Mouse (Mus musculus) heart, adult 2 months (tissue): ENCODE measurements at regions not wholly inside any gene's neighbourhood (a gene's known extent, or its start where the extent isn't known, plus 50 kb on each side); places are given as distances from the start of the nearest gene placed in this dataset.

Experiments used
- DNase-seq, 2 experiments: peaks; one replicate each; pipeline ENCODE4 v3.0.0; 2021
- H3K27ac ChIP-seq: fragments of 200-600 bp; 2 replicates; pipeline ENCODE4 v1.8.1; 2022
- H3K27me3 ChIP-seq: fragments of 200-500 bp; 2 replicates; pipeline ENCODE4 v1.6.1; 2012; ENCODE audit warnings: mild to moderate bottlenecking, low read length, inconsistent platforms, mixed read lengths; ENCODE audit not compliant: control insufficient read depth, insufficient read depth
- H3K36me3 ChIP-seq: fragments of 200-500 bp; 2 replicates; pipeline ENCODE4 v1.6.1; 2012; ENCODE audit warnings: low read length, inconsistent platforms; ENCODE audit not compliant: control insufficient read depth, insufficient read depth
- H3K4me1 ChIP-seq: fragments of 200-500 bp; 2 replicates; pipeline ENCODE4 v1.6.1; 2011; ENCODE audit warnings: low read length; ENCODE audit not compliant: control insufficient read depth, insufficient read depth
- H3K4me3 ChIP-seq: fragments of 200-600 bp; 2 replicates; pipeline ENCODE4 v1.8.1; 2022
- H3K79me2 ChIP-seq: fragments of 200-500 bp; replicated peaks from 2 replicates; pipeline ENCODE4 v1.6.1; 2012; ENCODE audit warnings: mild to moderate bottlenecking, inconsistent platforms, low read length, moderate library complexity, mixed read lengths; ENCODE audit not compliant: control insufficient read depth, insufficient read depth
- H3K9ac ChIP-seq: fragments of 200-500 bp; 2 replicates; pipeline ENCODE4 v1.6.1; 2012; ENCODE audit warnings: low read depth, mild to moderate bottlenecking, control low read depth, inconsistent platforms, low read length, mixed read lengths
- CTCF ChIP-seq: fragments of 200-600 bp; IDR thresholded peaks from 2 replicates; pipeline ENCODE4 v1.8.1; 2022; ENCODE audit warnings: antibody characterized with exemption, mild to moderate bottlenecking, moderate library complexity
- EP300 ChIP-seq: fragments of 200-500 bp; IDR thresholded peaks from 2 replicates; pipeline ENCODE4 v1.6.1; 2011; ENCODE audit warnings: low read depth, low read length, control low read depth; ENCODE audit not compliant: insufficient read depth
- POLR2A ChIP-seq: fragments of 200-500 bp; IDR thresholded peaks from 2 replicates; pipeline ENCODE4 v1.6.1; 2011; ENCODE audit warnings: mild to moderate bottlenecking, low read depth, low read length, control low read depth; ENCODE audit not compliant: insufficient read depth
- WGBS: fragments of 180-500 bp; shearing (Covaris S2); methylation state at CpG from one replicate; pipeline ENCODE4 v1.1.7; 2018; 5-methylcytosine and 5-hydroxymethylcytosine counted together
- intact Hi-C: fragments of 180-260 bp; cut with DNase I; formaldehyde crosslinking; loops from one replicate; pipeline ENCODE4 v1.15.1; 2025

DNA sequence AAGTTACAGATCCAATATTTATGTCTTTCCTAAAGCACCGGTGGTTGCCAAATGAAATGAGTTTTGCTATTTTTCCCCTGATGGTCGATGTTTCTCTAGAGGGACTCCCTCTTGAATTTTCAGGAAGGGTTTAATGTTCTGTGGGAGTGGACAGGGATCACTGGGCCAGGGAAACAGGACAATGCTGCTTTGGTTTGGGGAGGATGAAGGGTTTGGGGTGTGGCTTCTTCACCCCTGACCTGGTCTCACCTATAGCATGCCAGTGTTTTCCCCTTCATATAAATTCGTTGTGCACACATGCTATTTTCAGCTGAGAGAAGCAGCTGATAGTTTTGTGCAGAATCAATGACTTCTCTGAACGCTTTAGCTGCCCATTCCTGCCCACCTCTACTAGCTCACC, 257.2 kb upstream of the Rbfox1 start:
- Histone ChIP-seq H3K4me1 (no peaks in the 10 kb centered on the region), H3K27ac (no peak overlapping the region), H3K79me2 (no peaks in the 10 kb centered on the region), H3K4me3 (no peak overlapping the region), H3K27me3 (no peaks in the 10 kb centered on the region), H3K9ac (no peak overlapping the region), H3K36me3 (no peaks in the 10 kb centered on the region)
- TF ChIP-seq EP300 (no peak), CTCF (no peak), POLR2A (no peak)
- intact Hi-C loops: no loop called here
- WGBS: 67% methylated on average over 4 of the region's 4 CpGs
- no peak for DNase-seq

DNA sequence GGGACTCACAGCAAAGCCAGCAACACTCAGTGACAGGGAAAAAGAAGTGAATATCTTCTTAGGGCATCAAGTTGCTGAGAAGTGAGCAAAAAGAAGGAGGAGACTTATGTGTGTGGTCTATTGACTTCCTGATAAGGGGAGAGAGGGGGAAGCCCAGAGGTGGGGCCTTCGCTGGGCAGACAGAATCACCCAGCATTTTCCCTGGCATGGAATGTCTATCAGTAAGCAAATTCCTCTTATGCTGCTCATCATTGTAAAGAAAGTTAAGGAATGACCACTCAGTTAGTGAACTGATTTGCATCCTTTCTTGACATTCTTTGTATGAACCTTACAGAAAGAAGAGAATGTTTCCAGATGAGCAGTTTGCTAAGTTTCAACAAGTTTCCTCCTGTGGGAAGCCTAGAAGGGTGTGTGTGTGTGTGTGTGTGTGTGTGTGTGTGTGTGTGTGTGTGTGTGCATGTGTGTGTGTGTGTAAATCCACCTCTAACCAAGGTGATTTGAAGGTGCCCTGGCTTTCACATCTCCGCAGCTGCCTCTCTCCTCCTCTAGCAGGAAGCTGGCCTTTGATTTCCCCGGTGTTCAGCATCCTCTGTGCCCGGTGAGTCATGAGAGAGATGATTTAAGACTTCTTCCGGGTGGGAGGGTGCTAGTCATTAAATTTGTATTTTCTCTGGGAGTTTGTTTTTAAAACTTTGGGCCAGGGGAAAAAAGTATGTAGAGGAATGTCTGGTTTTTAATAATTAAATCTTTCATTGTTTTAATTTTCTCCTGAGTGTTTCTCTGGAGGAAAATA, 257.8 kb upstream of the Rbfox1 start:
- H3K36me3 ChIP-seq: no peaks in the 10 kb centered on the region
- H3K4me3 ChIP-seq: no peak overlapping the region
- H3K4me1 ChIP-seq: no peaks in the 10 kb centered on the region
- H3K9ac ChIP-seq: no peak overlapping the region
- H3K27ac ChIP-seq: no peak overlapping the region
- no peaks in the 10 kb centered on the region for H3K79me2 ChIP-seq
- no peaks in the 10 kb centered on the region for H3K27me3 ChIP-seq
- WGBS: 38% methylated on average over 5 of the region's 5 CpGs
- TF ChIP-seq EP300 (no peak), POLR2A (no peak), CTCF (no peak)
- DNase-seq: no peak
- intact Hi-C loops: no loop called here

DNA sequence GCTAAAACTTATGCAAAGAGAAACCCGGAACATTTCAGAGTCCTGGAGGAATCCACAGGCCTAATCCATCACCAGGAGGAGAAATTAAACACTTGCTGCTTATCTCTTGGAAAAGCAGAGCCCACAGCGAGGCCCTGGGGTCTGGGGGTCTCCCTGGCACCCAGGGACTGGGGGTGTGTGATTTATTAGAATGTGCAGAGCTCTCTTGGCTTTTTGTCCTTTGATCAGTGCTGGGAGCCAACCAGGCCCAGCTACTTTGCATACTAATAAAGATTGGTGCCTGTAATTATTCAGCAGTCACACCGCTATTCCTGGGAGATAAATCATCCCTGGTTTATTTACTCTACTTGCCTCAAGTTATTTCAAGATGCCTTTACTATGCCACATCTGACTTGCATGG, 260.0 kb upstream of the Rbfox1 start:
- H3K4me1 ChIP-seq: no peaks in the 10 kb centered on the region
- no peak for DNase-seq
- H3K27ac ChIP-seq: no peak overlapping the region
- H3K36me3 ChIP-seq: no peaks in the 10 kb centered on the region
- no peaks in the 10 kb centered on the region for H3K27me3 ChIP-seq
- H3K9ac ChIP-seq: no peak overlapping the region
- no peaks in the 10 kb centered on the region for H3K79me2 ChIP-seq
- no peak overlapping the region for H3K4me3 ChIP-seq
- intact Hi-C loops: no loop called here
- TF ChIP-seq EP300: no peak
- TF ChIP-seq CTCF: no peak
- no peak for TF ChIP-seq POLR2A
- WGBS: 57% methylated on average over 3 of the region's 3 CpGs

GRCm38 (mm10) chr16:5620566-5620965, 264.6 kb upstream of the Rbfox1 start:
- Histone ChIP-seq H3K27me3 (no peaks in the 10 kb centered on the region), H3K79me2 (no peaks in the 10 kb centered on the region), H3K27ac (no peak overlapping the region), H3K36me3 (no peaks in the 10 kb centered on the region), H3K9ac (no peak overlapping the region), H3K4me1 (no peaks in the 10 kb centered on the region), H3K4me3 (no peak overlapping the region)
- TF ChIP-seq EP300 (no peak), POLR2A (no peak), CTCF (no peak)
- intact Hi-C loops: no loop called here
- WGBS: 85% methylated on average over 3 of the region's 3 CpGs
- DNase-seq: no peak

DNA sequence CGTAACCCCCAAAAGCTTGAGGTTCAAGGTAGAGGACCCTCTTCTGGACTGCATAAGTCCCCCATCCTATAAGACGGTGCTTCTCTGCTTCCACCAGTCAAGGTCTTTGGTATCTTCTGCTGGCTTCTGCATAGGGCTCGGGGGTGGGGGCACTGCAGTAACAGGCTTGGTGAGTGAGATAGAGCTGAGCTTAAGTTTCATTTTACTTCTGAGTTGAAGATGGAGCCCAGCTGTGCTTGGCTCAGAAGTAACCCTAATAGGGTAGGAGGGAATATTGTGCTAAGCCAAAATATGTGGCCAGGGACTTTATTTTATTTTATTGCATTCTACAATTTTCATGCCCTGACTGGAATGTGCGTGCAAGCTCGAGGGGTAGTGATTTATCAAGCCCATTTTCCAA, 268.8 kb upstream of the Rbfox1 start:
- H3K9ac ChIP-seq: no peak overlapping the region
- intact Hi-C loops: no loop called here
- no peaks in the 10 kb centered on the region for H3K27me3 ChIP-seq
- DNase-seq: no peak
- no peaks in the 10 kb centered on the region for H3K4me1 ChIP-seq
- H3K27ac ChIP-seq: no peak overlapping the region
- WGBS: 72% methylated on average over 5 of the region's 5 CpGs
- H3K79me2 ChIP-seq: no peaks in the 10 kb centered on the region
- H3K4me3 ChIP-seq: no peak overlapping the region
- H3K36me3 ChIP-seq: no peaks in the 10 kb centered on the region
- TF ChIP-seq POLR2A: no peak
- no peak for TF ChIP-seq CTCF
- no peak for TF ChIP-seq EP300

- 74% methylated on average over 6 of the region's 6 CpGs for WGBS
- intact Hi-C loops: no loop called here
- no peak for DNase-seq
Measured at GRCm38 (mm10) chr16:5595359-5595758, 289.8 kb upstream of the Rbfox1 start.

More at GRCm38 (mm10) chr16:5595359-5595758, 289.8 kb upstream of the Rbfox1 start:
- TF ChIP-seq EP300: no peak
- no peak for TF ChIP-seq CTCF
- TF ChIP-seq POLR2A: no peak
- no peaks in the 10 kb centered on the region for H3K79me2 ChIP-seq
- no peak overlapping the region for H3K27ac ChIP-seq
- H3K4me1 ChIP-seq: no peaks in the 10 kb centered on the region
- no peaks in the 10 kb centered on the region for H3K36me3 ChIP-seq
- no peak overlapping the region for H3K4me3 ChIP-seq
- H3K9ac ChIP-seq: no peak overlapping the region
- H3K27me3 ChIP-seq: no peaks in the 10 kb centered on the region
